Mouse (Mus musculus) skeletal muscle tissue, adult 2 months (tissue): ENCODE data around the gene Atxn10.
"Not testable (repeated sequence)": the region's sequence is repeated elsewhere in the genome, so short reads cannot be mapped to it uniquely, and the experiment has no call there.

Experiments
- DNase-seq: peaks from one replicate; pipeline ENCODE4 v3.0.0-alpha.2; 2012; ENCODE audit warnings: low read depth, low spot score

Gene Atxn10

GRCm38 (mm10) chr15:85335671-85336300, at the start of gene Atxn10:
Gene Atxn10, plus strand, starts transcription at chr15:85336245.
- no peak for DNase-seq

- DNase-seq, result no peak
Observed at GRCm38 (mm10) chr15:85294632-85295031, 41.4 kb upstream of the Atxn10 start.

- DNase-seq, result no peak
Observed at GRCm38 (mm10) chr15:85295544-85295943, 40.5 kb upstream of the Atxn10 start.

- DNase-seq, result no peak
Observed at GRCm38 (mm10) chr15:85295977-85296376, 40.1 kb upstream of the Atxn10 start.

- no peak for DNase-seq
Observed at GRCm38 (mm10) chr15:85296538-85296937, 39.5 kb upstream of the Atxn10 start.

GRCm38 (mm10) chr15:85298167-85298781, 37.8 kb upstream of the Atxn10 start:
- no peak for DNase-seq

GRCm38 (mm10) chr15:85298946-85299345, 37.1 kb upstream of the Atxn10 start:
- DNase-seq, result no peak

GRCm38 (mm10) chr15:85303241-85303640, 32.8 kb upstream of the Atxn10 start:
- DNase-seq, result no peak

- no peak for DNase-seq
Observed at GRCm38 (mm10) chr15:85303976-85304375, 32.1 kb upstream of the Atxn10 start.

GRCm38 (mm10) chr15:85307061-85307660, 28.9 kb upstream of the Atxn10 start:
- DNase-seq, result no peak

- DNase-seq, result no peak
Observed at GRCm38 (mm10) chr15:85311058-85311657, 24.9 kb upstream of the Atxn10 start.

GRCm38 (mm10) chr15:85315378-85316025, 20.5 kb upstream of the Atxn10 start:
- DNase-seq, result peak; percentile 58

- no peak for DNase-seq
Observed at GRCm38 (mm10) chr15:85316342-85317140, 19.5 kb upstream of the Atxn10 start.

GRCm38 (mm10) chr15:85319924-85320668, 15.9 kb upstream of the Atxn10 start:
- DNase-seq, result no peak

- no peak for DNase-seq
Observed at GRCm38 (mm10) chr15:85323214-85323613, 12.8 kb upstream of the Atxn10 start.

GRCm38 (mm10) chr15:85324426-85324825, 11.6 kb upstream of the Atxn10 start:
- DNase-seq, result no peak

- DNase-seq, result no peak
Observed at GRCm38 (mm10) chr15:85327808-85328207, 8.2 kb upstream of the Atxn10 start.

GRCm38 (mm10) chr15:85328455-85328854, 7.6 kb upstream of the Atxn10 start:
- DNase-seq, result not testable (repeated sequence)

GRCm38 (mm10) chr15:85329096-85329495, 6.9 kb upstream of the Atxn10 start:
- no peak for DNase-seq

- DNase-seq, result no peak
Observed at GRCm38 (mm10) chr15:85330024-85330423, 6.0 kb upstream of the Atxn10 start.

GRCm38 (mm10) chr15:85333511-85333910, 2.5 kb upstream of the Atxn10 start:
- DNase-seq, result not testable (repeated sequence)
